Mouse (Mus musculus): ENCODE measurements around the gene Acoxl. TPM values are rescaled to one million over a fixed set of nuclear protein-coding genes. Genes with fewer than 3 reads are reported as not detected.

Acoxl gene
- total RNA-seq (2021): not detected
- long read RNA-seq, experiment 1: 0 reads
- long read RNA-seq, experiment 2: 0 reads

DNA sequence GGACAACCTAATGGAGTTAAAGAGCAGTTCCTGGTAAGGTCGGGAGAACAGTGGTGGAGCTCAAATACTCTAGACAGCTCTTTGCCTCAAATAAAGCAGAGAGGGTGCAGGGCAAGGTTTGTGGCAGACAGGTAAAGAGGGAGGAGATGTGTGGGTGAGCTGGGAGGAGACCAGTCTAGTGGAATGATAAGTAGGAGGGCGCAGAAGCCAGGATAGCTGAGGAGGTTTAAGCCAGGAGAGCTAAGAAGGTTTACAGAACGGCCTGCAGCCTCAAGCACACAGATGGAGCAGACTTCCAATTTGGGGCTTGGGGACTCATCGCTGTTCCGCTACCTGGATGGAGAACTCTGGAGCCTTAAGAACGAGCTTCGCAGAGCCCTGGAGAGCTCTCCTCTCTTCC, at the start of gene Acoxl:
Acoxl (plus strand) TSS at position 301 of the 400 bp plus-strand sequence.
- no peak for DNase-seq (ENCODE audit: low spot score in 2 of 2)

DNA sequence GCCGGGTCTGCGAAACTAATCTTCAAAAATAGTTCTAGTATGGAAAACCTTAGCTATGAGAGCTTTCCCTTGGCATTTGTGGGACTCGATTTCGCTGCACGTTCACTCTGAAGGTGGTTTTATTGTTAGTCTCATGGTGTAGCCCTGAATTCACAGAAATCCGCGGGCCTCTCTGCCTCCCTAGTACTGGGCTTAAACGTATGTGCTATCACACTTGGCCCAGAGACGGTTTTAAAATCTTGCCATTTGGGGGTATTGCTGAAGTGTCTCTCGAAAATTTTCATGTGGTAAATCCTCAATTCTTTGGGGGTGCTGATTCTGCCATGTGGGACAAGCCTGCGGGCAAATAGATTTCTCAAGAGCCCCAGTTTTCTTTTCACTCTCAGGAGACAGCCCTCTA, 49.5 kb upstream of the Acoxl start:
- no peak for DNase-seq (ENCODE audit: low spot score in 2 of 2)

DNA sequence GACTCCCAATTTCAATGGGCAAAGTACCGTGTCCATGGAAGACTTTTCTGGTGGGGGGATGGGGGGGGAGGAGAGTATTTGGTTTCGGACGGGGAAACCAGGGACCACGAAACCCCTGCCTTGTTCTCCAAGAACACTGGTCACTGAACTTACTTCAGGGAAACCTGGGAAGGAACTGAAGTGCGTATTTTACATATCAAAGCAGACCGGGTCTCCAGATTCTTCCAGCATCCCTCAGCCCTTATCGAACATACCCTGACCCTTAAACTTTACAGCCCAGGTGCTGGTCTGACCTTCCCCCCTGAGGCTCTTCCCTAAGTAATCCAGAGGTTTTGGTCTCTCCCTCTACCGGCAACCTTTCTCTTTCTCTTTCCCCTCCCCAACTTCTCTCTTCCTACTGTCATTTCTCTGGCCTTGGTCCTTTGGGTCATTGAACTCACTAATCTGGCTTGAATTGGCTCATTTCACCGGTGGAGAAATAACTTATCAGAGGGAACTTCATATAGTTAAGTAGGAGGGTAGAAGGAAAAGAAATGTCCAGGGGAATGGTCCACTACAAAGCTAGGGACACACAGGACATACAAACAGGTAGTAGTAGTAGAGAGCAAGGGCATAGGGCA, 48.9 kb upstream of the Acoxl start:
- no peak for DNase-seq (ENCODE audit: low spot score in 2 of 2)

DNA sequence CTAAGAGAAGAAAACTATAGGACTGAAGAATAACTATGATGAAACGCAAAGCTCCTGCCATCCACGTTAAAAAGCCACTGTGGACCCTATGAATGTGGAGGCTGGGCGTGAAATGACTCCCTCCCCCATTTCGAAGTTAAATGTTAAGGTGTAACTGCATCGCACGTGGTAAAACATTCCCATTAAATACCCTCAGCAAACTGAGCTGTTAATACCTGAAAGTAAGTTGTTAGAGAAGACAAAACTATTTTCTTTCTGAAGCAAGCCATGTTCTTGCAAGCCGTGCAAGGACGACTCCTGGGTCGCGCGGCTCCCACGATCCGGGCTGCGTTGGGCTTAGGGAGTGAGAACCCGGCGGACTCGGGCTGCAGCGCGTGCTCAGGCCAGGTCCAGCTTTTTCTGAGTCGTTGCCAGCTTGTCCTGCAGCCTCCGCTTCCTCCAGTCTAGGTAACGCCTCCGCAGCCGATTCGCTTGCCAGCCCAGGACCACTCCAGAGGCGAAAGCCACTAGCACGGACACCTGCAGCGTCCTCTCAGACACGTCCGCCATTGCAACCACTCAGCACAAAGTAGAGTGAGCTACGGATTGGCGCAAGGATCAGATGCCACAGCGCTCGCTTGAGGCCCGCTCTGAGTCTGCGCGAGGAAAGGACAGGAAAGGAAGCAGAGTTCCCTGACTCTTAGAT, 46.6 kb upstream of the Acoxl start, which contains the start of gene Mtln:
Mtln (minus strand) TSS at position 570 of the 685 bp plus-strand sequence.
- DNase-seq (ENCODE audit: low spot score in 2 of 2): peak; percentile 83 to 91

DNA sequence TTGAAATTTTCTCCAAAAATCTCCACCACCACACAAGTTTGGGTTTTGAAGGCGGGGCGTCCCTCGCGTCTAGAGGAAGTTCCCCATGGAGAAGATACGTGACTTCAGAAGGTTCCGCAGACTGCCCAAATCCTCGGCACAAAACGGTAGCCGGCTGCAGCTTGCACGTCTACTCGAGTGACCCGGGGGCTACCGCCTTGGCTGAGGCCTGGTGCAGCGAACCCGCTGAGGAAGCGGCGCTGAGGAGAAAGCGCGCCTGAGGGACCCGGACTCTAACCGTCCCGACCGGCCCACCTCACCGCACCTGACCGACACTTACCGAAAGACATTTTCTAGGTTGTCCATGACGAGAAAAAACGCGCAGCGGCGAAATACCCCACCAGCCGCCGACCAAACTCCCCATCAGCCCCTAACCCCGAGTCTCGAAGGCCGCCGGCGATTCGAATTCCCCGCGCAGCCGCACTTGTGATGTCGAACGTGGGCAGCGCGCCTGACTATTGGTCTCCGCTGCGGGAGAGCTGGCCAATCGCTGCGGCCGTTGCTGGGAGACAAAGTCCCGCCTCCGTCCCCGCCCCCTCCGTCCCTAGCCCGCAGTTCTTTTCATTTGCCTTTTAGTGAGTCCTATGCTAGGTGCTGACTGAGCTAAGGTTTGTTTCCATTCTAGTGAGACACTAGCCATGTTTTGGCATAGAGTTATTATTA, 7.1 kb upstream of the Acoxl start, which contains the start of gene Bub1:
Bub1 (minus strand) TSS at position 465 of the 702 bp plus-strand sequence.
- peak; percentile 84 to 93 for DNase-seq (ENCODE audit: low spot score in 2 of 2)

DNA sequence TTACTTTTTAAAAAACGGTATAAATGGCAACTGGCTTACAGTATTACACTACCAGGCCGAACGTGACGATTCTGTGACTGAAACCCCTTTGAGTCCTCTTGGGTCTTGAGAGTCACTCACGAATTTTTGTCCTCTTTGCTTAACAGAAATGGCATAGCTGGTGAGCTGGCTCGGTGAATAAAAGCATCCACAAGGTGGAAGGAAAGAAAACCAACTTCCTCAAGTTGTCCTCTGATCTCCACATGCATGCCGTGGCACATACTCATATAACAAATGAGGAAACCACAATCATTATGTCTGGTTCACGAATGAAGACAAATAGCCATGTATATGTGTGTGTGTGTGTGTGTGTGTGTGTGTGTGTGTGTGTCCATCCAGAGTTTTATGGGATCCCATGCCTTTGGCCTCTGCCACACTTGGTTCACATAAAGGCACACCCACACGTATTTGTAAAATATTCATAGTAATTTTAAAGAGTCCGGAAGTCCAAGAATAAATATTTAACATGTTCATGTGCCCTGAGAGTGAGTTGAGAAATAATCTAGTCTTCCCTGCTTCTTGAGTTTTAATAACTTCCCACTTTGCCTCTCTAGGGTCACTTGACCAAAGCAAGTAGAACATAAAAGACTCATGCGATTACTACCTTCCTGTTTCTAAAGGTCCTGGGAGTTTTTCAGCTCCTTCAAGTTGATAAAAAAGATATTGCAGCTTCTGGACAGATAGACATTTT, 6.4 kb upstream of the Acoxl start:
- DNase-seq (ENCODE audit: low spot score in 2 of 2): no peak

DNA sequence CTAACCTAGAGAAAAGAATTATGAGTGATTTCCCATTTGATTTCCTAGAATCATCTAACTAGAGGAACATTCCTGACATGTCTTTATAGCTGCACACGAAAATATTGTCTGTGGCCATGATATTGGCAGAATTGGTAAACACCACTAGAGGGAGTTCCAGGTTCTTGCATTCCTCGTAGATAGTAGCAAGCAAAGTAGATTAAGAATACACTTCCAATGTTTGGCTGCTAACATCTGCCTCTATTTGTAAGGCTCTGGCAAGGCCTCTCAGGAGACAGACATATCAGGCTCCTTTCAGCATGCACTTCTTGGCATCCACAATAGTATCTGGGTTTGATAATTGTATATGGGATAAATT, 5.9 kb upstream of the Acoxl start:
- DNase-seq (ENCODE audit: low spot score in 2 of 2): peak in 1 of 2 experiments; percentile 10

DNA sequence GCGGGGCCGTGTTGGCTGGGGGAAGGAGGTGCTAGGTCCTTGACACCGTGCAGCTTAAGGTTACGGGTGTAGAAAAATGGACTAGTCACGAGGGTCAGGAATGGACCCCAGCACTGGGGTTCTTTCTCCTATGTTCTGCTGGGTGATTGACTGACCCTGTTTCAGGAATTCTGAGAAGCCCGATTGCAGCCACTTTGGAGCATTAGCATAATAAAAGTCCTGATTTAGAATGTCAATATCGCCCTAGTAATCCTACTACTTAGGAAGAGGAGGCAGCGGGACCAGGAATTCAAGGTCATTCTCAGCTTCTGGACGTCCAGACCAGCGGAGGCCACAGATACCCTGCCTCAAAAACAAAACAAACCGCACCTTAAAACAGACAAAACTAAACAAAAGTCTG, 749 bp downstream of the Acoxl start:
- DNase-seq (ENCODE audit: low spot score in 2 of 2): no peak

DNA sequence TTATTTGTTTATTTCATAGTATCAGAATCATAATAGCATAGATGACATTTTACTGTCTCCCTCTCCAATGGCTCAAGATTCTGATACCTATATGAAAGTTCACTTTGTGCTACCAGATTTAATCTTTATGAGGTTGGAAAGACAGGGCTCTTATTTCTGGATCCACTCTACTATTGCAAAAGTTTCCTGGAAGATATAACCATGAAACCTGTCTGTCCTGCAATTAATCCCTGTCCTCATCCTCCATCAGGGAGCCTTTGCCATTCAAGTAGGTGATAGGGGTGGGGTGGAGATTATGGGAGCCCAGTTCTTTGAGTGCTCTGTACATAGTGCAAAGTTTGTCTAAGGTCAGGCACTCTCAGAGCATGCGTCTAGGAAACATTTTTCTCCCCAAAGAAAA, 2.7 kb downstream of the Acoxl start:
- no peak for DNase-seq (ENCODE audit: low spot score in 2 of 2)

DNA sequence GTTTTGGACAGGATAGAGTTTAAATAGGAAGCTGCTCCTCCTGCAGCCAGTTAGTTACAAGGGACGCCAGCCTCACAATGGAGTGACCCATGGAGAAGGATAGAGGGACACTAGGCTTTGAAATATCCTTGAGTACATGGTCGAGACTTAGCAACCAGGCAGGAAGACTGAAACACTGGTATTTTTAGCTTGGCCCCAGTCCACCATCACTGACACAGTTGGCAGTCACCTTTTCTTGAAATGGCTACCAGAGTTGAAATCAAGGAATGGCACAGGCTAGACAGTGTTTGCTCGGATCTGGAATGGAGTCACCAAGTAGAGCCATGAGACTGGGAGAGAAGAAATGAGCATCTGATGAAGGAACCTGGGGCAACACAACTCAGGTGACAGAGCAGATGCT, 3.7 kb downstream of the Acoxl start:
- no peak for DNase-seq (ENCODE audit: low spot score in 2 of 2)

DNA sequence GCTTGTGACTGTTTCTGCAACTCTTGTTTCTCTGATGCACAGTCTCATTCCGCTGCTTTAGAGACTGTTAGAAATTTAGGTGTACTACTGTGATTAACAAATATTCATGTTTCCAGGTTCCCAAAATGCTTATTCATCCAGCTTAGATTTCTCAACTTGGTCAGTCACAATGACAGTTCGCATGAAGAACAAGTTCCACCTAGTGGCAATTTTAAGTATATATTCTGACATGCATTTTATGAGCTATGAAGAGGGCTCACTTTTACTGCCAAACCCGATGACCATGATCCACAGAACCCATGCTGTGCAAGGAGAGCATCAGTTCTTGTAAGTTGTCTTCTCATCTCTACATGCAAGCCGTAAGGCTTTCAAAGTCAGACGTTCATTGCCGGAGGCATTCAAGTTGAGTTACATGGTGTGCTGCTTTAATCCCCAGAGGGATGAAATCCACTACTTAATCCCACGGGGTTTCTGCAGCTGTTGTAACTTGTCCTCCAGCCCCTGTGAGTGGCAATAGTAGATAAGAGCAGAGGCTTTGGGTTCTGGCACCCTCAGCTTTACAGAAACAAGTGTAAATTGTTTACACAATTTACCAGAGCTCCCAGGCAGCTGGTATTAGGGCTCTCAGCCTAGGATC, 6.8 kb downstream of the Acoxl start:
- peak in 1 of 2 experiments; percentile 7 for DNase-seq (ENCODE audit: low spot score in 2 of 2)

DNA sequence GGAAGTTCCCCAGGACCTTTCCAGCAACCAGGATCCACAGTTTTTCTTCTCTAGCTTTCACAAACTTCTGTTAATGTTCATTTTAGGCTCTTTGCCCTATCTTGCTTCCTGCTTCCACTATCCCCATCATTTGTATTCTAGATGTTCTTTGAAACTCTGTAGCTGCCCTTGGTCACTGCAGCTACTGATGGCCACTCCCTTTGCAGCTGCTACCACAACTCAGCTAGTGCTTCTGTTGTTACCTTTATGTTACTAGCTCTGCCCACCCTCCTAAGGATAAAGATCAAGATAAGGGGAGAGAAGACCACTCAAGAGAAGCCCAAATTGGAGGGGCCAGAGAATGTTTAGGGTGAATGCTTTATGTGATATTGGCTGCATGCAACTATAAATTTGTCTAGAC, 7.3 kb downstream of the Acoxl start:
- DNase-seq (ENCODE audit: low spot score in 2 of 2): no peak

DNA sequence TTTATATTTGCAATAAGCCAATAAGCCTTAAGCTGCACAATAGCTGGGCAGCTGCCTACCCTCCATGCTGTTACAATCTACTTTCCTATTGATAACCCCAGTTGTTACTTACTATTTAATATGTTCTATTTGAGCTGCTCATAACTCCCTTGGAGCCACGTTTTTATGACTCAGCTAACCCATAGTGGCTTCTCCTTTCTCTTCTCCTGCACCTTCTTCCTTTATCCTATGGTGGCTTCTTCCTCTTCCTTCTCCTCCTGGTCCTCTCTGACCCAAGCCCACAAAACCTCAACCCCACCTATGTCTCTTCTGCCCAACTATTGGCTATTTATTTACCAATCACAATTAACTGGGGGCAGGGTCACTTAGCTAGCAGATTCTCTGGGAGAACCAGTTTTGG, 7.9 kb downstream of the Acoxl start:
- no peak for DNase-seq (ENCODE audit: low spot score in 2 of 2)

DNA sequence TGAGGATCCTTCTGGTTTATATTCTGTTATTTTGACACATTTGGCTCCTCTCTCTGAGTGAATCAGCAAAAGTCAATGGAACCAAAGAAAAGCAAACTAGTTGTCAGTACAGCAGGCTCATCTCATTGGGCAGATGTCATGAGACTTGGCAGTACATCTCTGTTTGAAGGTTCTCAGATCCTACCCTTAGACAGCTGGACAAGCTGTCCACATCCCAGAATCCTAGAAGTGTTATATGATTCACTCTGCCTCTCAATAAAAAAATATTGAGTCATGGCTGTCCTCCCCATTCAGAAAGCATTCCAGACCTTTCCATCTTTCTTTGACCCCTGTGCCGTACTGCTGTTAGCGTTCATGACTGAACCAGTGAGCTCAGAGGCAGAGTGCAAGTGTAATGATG, 11.7 kb downstream of the Acoxl start:
- no peak for DNase-seq (ENCODE audit: low spot score in 2 of 2)

DNA sequence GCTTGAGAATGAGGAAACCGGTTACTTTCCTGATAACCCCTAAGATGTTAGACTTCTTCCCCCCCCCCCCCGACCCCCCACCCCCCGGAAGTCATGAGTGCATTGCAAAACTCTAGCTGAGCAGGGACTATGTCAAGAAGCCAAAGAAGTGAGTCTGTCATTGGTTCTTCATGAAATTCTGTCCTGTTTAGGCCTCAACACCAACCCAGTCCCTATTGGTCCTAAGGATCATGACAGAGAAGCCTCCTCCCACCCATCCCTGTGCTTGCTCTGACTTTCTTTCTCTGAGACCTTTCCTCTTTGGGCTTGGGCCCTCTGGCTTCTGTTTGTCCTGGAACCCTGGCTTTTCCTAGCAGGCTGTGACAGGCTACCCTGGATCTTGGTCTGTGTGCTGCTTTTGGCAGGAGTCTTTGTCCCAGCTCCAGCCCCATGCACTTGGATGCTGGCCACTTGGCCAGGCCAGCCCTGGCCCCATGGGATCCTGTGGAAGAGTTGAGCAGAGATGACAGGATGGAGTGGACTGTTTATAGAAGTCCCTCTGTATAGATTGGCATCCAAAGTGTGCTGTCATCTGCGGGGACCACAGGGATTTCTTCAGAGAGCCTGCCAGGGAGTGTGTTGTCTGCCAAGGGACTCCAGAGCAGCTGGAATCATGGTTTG, 15.8 kb downstream of the Acoxl start:
- DNase-seq (ENCODE audit: low spot score in 2 of 2): peak; percentile 42 to 76

DNA sequence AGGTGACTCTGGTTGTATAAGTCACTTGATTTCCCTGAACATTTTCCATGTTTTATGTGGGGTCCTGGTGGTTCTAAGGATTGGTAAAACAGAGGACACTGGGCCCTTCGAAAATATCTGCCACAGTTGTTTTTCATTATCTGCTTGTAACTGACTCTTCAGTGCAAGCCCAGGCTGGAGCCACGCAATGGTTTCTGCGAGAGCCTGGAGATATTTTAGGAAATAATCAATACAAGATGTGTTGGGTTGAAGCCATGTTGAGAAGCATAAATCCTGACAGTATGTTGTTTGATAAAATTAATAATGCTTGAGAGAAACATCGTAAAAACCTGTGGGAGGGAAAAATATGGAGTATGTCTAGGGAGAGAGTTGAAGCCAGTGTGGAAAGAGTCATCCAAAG, 25.7 kb downstream of the Acoxl start:
- DNase-seq (ENCODE audit: low spot score in 2 of 2): no peak

DNA sequence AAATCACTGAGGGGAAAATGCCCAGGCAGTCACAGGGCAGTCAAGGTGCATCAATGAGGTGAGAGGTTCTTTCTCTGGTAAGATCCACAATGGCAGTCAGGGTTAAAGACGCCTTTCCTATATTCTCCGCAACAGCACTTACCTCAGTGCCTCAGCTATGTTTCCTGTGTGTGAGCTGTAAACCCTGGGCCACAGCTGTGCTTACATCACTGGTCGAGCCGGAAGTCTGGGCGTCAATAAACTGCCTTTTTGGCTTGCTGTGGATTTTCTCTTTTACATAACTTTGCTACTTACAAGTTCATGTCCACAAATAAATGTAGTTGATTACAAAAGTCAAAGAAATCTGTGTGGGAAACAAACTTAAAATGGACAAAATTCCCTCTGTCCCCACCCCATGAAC, 42.4 kb downstream of the Acoxl start:
- no peak for DNase-seq (ENCODE audit: low spot score in 2 of 2)

DNA sequence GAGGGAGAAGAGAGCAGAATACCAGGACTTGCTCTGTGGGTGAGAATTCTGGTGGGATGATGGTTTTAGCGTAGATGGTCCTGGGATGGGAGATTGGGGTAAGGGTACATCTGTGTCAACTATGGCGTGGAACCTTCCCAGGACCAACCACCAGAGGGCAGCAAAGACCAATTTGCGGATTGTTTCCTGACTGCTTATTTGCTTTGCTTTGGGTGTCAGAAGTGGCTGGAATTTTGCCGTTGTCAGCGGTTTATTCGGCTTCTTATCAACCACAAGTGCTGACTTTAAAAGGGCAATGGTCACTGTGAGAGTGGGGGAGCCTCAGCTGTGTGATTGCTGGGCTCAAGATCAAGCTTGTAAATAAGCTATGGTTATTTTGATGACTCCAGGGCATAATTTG, 50.8 kb downstream of the Acoxl start:
- peak; percentile 86 to 90 for DNase-seq (ENCODE audit: low spot score in 2 of 2)

DNA sequence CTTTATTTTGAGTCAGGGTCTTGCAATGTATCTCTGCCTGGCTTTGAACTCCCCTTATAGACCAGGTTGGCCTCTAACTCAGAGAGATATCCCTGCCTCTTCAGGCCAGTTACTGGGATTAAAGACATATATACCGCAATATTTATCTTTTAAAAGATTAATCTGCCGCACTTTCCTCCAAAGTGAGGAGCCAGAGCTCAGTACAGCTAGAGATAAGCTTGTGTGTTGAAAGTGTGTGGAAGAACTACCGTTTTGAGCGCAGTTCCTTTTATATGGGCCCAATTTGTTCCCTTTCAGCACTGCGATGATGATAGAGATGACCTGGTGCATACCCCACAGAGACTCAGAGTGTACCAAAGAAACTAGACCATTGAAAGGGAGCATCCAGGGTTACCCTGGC, 51.3 kb downstream of the Acoxl start:
- no peak for DNase-seq (ENCODE audit: low spot score in 2 of 2)

DNA sequence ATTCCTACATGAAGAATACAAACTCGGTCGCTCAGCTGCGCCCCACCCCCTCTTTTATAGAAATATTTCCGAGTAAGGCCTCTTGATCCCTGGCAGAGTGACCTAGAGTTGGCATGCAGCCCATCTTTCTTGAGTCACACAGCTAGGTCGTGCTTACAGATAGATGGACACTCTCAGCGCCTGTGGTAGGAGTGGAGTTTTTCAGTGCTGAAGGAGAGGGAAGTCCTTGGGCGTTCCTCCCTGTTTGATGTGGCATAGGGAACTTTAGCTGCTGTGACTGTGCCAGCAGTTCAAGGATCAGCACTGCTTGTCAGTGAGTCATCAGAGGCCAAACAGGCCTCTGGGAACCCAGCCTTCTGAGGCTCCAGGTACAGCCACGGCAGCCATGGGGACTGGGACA, 51.9 kb downstream of the Acoxl start:
- no peak for DNase-seq (ENCODE audit: low spot score in 2 of 2)

DNA sequence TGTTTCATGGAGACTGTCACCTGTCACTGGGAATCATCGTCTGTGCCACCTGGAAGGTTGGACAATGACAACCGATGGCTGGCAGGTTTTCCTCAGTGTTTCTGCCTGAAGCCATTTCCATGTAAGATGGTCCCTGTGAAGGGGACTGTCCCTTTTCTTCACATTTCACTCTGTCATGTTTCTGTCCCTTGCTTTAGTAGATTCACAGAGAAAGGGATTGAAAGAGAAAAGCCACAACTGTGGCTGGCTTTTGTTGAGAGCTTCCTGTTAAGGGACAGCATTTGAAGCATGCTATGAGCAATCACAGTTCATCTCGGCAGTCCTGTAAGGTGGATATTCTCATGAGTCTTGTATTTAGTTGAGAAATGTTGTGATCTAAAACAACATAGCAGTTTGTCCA, 52.4 kb downstream of the Acoxl start:
- DNase-seq (ENCODE audit: low spot score in 2 of 2): no peak

Data from layer of hippocampus, postnatal 14 days (tissue).